Mouse (Mus musculus) spleen, adult 2 months (tissue): ENCODE results near the gene Bsg. TPM values are rescaled to one million over a fixed set of nuclear protein-coding genes. Genes with fewer than 3 reads are reported as not detected.
A peak's percentile ranks its signal among the peaks of the same experiment; 100 is the strongest.
"Not testable (repeated sequence)": the region's sequence is repeated elsewhere in the genome, so short reads cannot be mapped to it uniquely, and the experiment has no call there.

Source experiments
- DNase-seq, 2 experiments: peaks; one replicate each; pipeline versions ENCODE4 v3.0.0 to v3.0.0-alpha.2; 2012 to 2021; ENCODE audit warnings: low spot score in 2 of 2, low read depth in 1 of 2
- H3K27ac ChIP-seq: fragments of 200-500 bp; 2 replicates; pipeline ENCODE4 v1.5.1; 2012; ENCODE audit warnings: low read length, inconsistent platforms; ENCODE audit not compliant: insufficient read depth
- H3K27me3 ChIP-seq: fragments of 200-500 bp; 2 replicates; pipeline ENCODE4 v1.6.1; 2012; ENCODE audit warnings: mild to moderate bottlenecking, moderate library complexity, low read length, inconsistent platforms; ENCODE audit not compliant: control insufficient read depth, insufficient read depth
- H3K36me3 ChIP-seq: fragments of 200-500 bp; 2 replicates; pipeline ENCODE4 v1.6.1; 2012; ENCODE audit warnings: mild to moderate bottlenecking, low read length, inconsistent platforms; ENCODE audit not compliant: control insufficient read depth, insufficient read depth
- H3K4me1 ChIP-seq: fragments of 200-500 bp; 2 replicates; pipeline ENCODE4 v1.6.1; 2011; ENCODE audit warnings: inconsistent platforms; ENCODE audit not compliant: control insufficient read depth, insufficient read depth, insufficient read length
- H3K4me3 ChIP-seq: fragments of 200-500 bp; 2 replicates; pipeline ENCODE4 v1.5.1; 2011; ENCODE audit warnings: mild to moderate bottlenecking, inconsistent platforms; ENCODE audit not compliant: insufficient read depth, insufficient read length; ENCODE audit errors: extremely low read depth
- CTCF ChIP-seq: fragments of 200-500 bp; IDR thresholded peaks from 2 replicates; pipeline ENCODE4 v1.5.1; 2011; ENCODE audit warnings: mild to moderate bottlenecking, inconsistent platforms; ENCODE audit not compliant: insufficient read depth, insufficient read length, insufficient replicate concordance; ENCODE audit errors: extremely low read depth
- POLR2A ChIP-seq: fragments of 200-500 bp; IDR thresholded peaks from 2 replicates; pipeline ENCODE4 v1.6.1; 2011; ENCODE audit warnings: low read depth, low read length, inconsistent platforms
- whole genome bisulfite sequencing: fragments of 180-500 bp; shearing (Covaris S2); methylation state at CpG from one replicate; pipeline ENCODE4 v1.1.7; 2018; 5-methylcytosine and 5-hydroxymethylcytosine counted together
- polyA plus RNA-seq: library from polyadenylated mRNA; depleted of rRNA; stranded (reverse); fragments of >200 nt; gene quantifications from 2 replicates; pipeline ENCODE4 v1.2.3, GENCODE M21; 2012; rRNA removed

The Bsg gene
- polyA plus RNA-seq, 1 experiment = 208 TPM

- peak in 1 of 2 experiments; percentile 30 for DNase-seq
- no peak within 1 kb of the TSS; the same call in 1 of the 2 replicates for H3K4me3 ChIP-seq
- no peak for TF ChIP-seq CTCF
- TF ChIP-seq POLR2A = no peak
- H3K36me3 ChIP-seq = peaks cover 14% of the 10 kb centered on the region
- 11% methylated on average over 36 of the region's 36 CpGs for WGBS
- no peak within 1 kb of the TSS for H3K27ac ChIP-seq
- peaks cover 6% of the 10 kb centered on the region for H3K4me1 ChIP-seq
- 0 out of 2 replicates have a peak, but pooled peaks cover 1% of the 10 kb centered on the region for H3K27me3 ChIP-seq
These were observed 50.7 kb downstream of the Bsg start, which contains the start of gene Fgf22 for GRCm38 (mm10) chr10:79754856-79755516. Gene Fgf22, plus strand, starts transcription at chr10:79755076.

- Histone ChIP-seq H3K36me3 (peaks cover 18% of the 10 kb centered on the region), H3K27me3 (0 out of 2 replicates have a peak, but pooled peaks cover 1% of the 10 kb centered on the region), H3K27ac (no peak overlapping the region), H3K4me1 (peaks cover 6% of the 10 kb centered on the region), H3K4me3 (no peak overlapping the region)
- DNase-seq = no peak
- 90% methylated on average over 3 of the region's 3 CpGs for WGBS
- TF ChIP-seq CTCF (no peak), POLR2A (no peak)
These were observed 51.6 kb downstream of the Bsg start for GRCm38 (mm10) chr10:79755854-79756253.

GRCm38 (mm10) chr10:79756660-79757059 is 52.4 kb downstream of the Bsg start:
- Histone ChIP-seq H3K4me3 (no peak overlapping the region), H3K4me1 (peaks cover 6% of the 10 kb centered on the region), H3K27me3 (0 out of 2 replicates have a peak, but pooled peaks cover 1% of the 10 kb centered on the region), H3K36me3 (peaks cover 25% of the 10 kb centered on the region), H3K27ac (no peak overlapping the region)
- no peak for DNase-seq
- WGBS = 94% methylated on average over 24 of the region's 24 CpGs
- TF ChIP-seq POLR2A (no peak), CTCF (no peak)

GRCm38 (mm10) chr10:79759675-79760074 is 55.4 kb downstream of the Bsg start:
- not testable (repeated sequence) for H3K4me1 ChIP-seq, DNase-seq, H3K27me3 ChIP-seq, H3K27ac ChIP-seq, H3K4me3 ChIP-seq
- 90% methylated on average over 1 of the region's 1 CpGs for WGBS
- peaks cover 31% of the 10 kb centered on the region for H3K36me3 ChIP-seq

- Histone ChIP-seq H3K27ac (no peak overlapping the region), H3K36me3 (peaks cover 31% of the 10 kb centered on the region), H3K27me3 (no peaks in the 10 kb centered on the region), H3K4me1 (peaks cover 5% of the 10 kb centered on the region; the same call in 1 of the 2 replicates), H3K4me3 (no peak overlapping the region)
- 55% methylated on average over 11 of the region's 11 CpGs for WGBS
- no peak for DNase-seq
- TF ChIP-seq CTCF = no peak
These were observed 56.4 kb downstream of the Bsg start for GRCm38 (mm10) chr10:79760603-79761143.

Other genes with a start within 250 kb of the Bsg start
- not detected in 2 replicates for gene Vmn2r83, start 235.8 kb upstream of the Bsg start, polyA plus RNA-seq
- 6.7 and 8.9 TPM in 2 replicates for gene Plpp2, start 170.7 kb upstream of the Bsg start, polyA plus RNA-seq
- gene Mier2, start 149.3 kb upstream of the Bsg start, polyA plus RNA-seq = 63.7 and 92.1 TPM in 2 replicates
- gene Theg, start 117.2 kb upstream of the Bsg start, polyA plus RNA-seq = 0.18 and 0.72 TPM in 2 replicates
- not detected in 2 replicates for gene C2cd4c, start 90.5 kb upstream of the Bsg start, polyA plus RNA-seq
- gene Shc2, start 66.6 kb upstream of the Bsg start, polyA plus RNA-seq = 1.0 and 1.3 TPM in 2 replicates
- not detected in 2 replicates for gene Odf3l2, start 58.8 kb upstream of the Bsg start, polyA plus RNA-seq
- gene Madcam1, start 39.9 kb upstream of the Bsg start, polyA plus RNA-seq = 22.0 and 33.9 TPM in 2 replicates
- gene Tpgs1, start 35.1 kb upstream of the Bsg start, polyA plus RNA-seq = 47.9 and 77.7 TPM in 2 replicates
- 119 and 143 TPM in 2 replicates for gene Cdc34, start 22.3 kb upstream of the Bsg start, polyA plus RNA-seq
- 1.7 and 1.8 TPM in 2 replicates for gene Gzmm, start 15.5 kb upstream of the Bsg start, polyA plus RNA-seq
- 0.77 and 1.5 TPM in 2 replicates for gene Hcn2, start 12.1 kb downstream of the Bsg start, polyA plus RNA-seq
- 60.5 and 62.5 TPM in 2 replicates for gene Polrmt, start 42.1 kb downstream of the Bsg start, polyA plus RNA-seq
- not detected in 2 replicates for gene Fgf22, start 50.6 kb downstream of the Bsg start, polyA plus RNA-seq
- 122 and 217 TPM in 2 replicates for gene Rnf126, start 62.5 kb downstream of the Bsg start, polyA plus RNA-seq
- 5.8 and 10.9 TPM in 2 replicates for gene Fstl3, start 72.8 kb downstream of the Bsg start, polyA plus RNA-seq
- gene Prss57, start 86.5 kb downstream of the Bsg start, polyA plus RNA-seq = 1.4 and 1.6 TPM in 2 replicates
- gene Palm, start 89.1 kb downstream of the Bsg start, polyA plus RNA-seq = 9.2 and 14.6 TPM in 2 replicates
- 0.07 and 0.18 TPM in 2 replicates for gene Misp, start 116.5 kb downstream of the Bsg start, polyA plus RNA-seq
- gene Ptbp1, start 149.9 kb downstream of the Bsg start, polyA plus RNA-seq = 251 and 315 TPM in 2 replicates
- gene Prtn3, start 170.0 kb downstream of the Bsg start, polyA plus RNA-seq = 25.6 and 39.2 TPM in 2 replicates
- 3.6 and 4.0 TPM in 2 replicates for gene Plppr3, start 170.1 kb downstream of the Bsg start, polyA plus RNA-seq
- gene Elane, start 181.8 kb downstream of the Bsg start, polyA plus RNA-seq = 33.0 and 61.9 TPM in 2 replicates
- gene Cfd, start 186.4 kb downstream of the Bsg start, polyA plus RNA-seq = 71.5 and 138 TPM in 2 replicates
- 46.4 and 73.7 TPM in 2 replicates for gene Med16, start 204.4 kb downstream of the Bsg start, polyA plus RNA-seq
- not detected in 2 replicates for gene Gm26602, start 206.4 kb downstream of the Bsg start, polyA plus RNA-seq
- 5.3 and 6.3 TPM in 2 replicates for gene Kiss1r, start 212.5 kb downstream of the Bsg start, polyA plus RNA-seq
- 117 and 150 TPM in 2 replicates for gene R3hdm4, start 216.7 kb downstream of the Bsg start, polyA plus RNA-seq
- 15.0 and 23.2 TPM in 2 replicates for gene Arid3a, start 222.6 kb downstream of the Bsg start, polyA plus RNA-seq